Mouse (Mus musculus) ES-Bruce4 (cell line): ENCODE results near the gene Rai1.

Source experiments
- EP300 ChIP-seq: IDR thresholded peaks from 2 replicates; pipeline ENCODE4 v1.6.1; 2011; ENCODE audit warnings: low read depth, low read length; ENCODE audit not compliant: insufficient read depth
- POLR2A ChIP-seq: IDR thresholded peaks from one replicate; pipeline ENCODE4 v1.8.1; 2011; ENCODE audit warnings: low read length; ENCODE audit not compliant: insufficient read depth

- TF ChIP-seq EP300, result no peak
- TF ChIP-seq POLR2A, result no peak
Observed at GRCm38 (mm10) chr11:60206207-60206606, 101.4 kb downstream of the Rai1 start.
